Mouse (Mus musculus) liver, postnatal 0 days (tissue): ENCODE results near the gene Gm21970.

Experiments used
- CTCF ChIP-seq: sonication (generic); IDR thresholded peaks from 2 replicates; pipeline ENCODE4 v1.5.1; 2016; ENCODE audit warnings: antibody characterized with exemption, low read depth
- EP300 ChIP-seq: IDR thresholded peaks from 2 replicates; pipeline ENCODE4 v1.6.1; 2016; ENCODE audit warnings: antibody characterized with exemption, low read depth, mild to moderate bottlenecking

GRCm38 (mm10) chr16:91413102-91413844 lies 21.8 kb downstream of the Gm21970 start:
- TF ChIP-seq EP300, result peak; percentile 26; the same call in 1 of the 2 replicates
- no peak for TF ChIP-seq CTCF
